Mouse (Mus musculus): Measurements from ENCODE around the gene D1Pas1. TPM values are rescaled to one million over a fixed set of nuclear protein-coding genes. Genes with fewer than 3 reads are reported as not detected.

The D1Pas1 gene
- polyA plus RNA-seq, 1 experiment = not detected

DNA sequence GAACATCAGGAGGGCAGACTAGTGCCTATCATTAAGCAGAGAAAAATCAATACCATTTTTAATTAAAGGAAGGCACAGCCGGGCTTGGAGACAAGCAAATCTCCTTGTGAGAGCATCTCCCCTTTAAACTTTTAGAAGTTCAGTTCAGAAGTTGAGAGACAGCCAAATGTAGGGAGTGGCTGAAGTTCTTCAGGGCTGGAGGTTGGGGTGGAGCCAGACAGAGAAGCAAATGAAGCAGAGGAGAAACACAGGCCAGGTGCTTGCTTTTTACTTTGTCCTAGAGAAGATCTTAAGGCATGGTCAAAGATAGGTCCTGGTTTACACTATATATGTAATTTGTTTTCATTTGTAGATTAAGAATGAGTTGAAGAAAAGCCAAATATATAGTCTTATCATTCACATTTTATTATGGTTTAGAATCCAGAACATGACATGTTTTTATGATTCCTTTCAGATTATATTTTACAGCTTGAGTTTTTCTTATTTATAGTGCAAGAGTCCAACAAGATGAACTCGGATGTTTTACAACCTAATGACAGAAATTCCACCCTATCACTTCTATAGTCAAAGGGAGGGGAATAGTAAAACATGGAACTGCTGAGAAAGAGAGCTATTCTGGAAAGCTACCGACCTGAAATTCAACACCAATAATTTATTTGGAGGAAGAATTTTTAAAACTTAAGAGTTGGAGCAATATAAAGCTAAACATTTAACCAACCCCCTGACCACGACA is 2.9 kb upstream of the D1Pas1 start:
- Histone ChIP-seq H3K4me1 (replicated peaks; ENCODE audit: control insufficient read depth, insufficient read depth, low read length) (no peaks in the 10 kb centered on the region), H3K27ac (ENCODE audit: control insufficient read depth, insufficient read depth, low read length) (no peak overlapping the region)
- TF ChIP-seq POLR2A (IDR thresholded peaks at IDR 0.05; ENCODE audit: control insufficient read depth, extremely low read depth, insufficient read depth, low read length, poor library complexity) = no peak
- TF ChIP-seq CTCF (IDR thresholded peaks at IDR 0.05; ENCODE audit: borderline replicate concordance, control insufficient read depth, extremely low read depth, insufficient read depth, low read length, poor library complexity) = no peak

DNA sequence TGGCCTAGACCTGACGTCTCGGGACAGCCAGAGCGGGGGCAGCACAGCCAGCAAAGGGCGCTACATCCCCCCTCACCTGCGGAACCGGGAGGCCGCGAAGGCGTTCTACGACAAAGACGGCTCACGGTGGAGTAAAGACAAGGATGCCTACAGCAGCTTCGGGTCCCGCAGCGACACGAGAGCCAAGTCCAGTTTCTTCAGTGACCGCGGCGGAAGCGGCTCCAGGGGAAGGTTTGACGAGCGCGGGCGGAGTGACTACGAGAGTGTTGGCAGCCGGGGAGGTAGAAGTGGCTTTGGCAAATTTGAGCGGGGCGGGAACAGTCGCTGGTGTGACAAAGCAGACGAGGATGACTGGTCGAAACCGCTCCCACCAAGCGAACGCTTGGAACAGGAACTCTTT is 710 bp downstream of the D1Pas1 start:
- DNase-seq = no peak
- 96% methylated on average over 34 of the region's 34 CpGs for WGBS
- Histone ChIP-seq H3K27me3 (ENCODE audit: control insufficient read depth, insufficient read depth, low read length) (no peaks in the 10 kb centered on the region), H3K4me1 (replicated peaks; ENCODE audit: control insufficient read depth, insufficient read depth, low read length) (no peaks in the 10 kb centered on the region), H3K27ac (ENCODE audit: control insufficient read depth, insufficient read depth, low read length) (no peak overlapping the region), H3K36me3 (ENCODE audit: control insufficient read depth, insufficient read depth, low read length) (no peaks in the 10 kb centered on the region), H3K4me3 (ENCODE audit: control insufficient read depth, insufficient read depth, low read length) (no peak overlapping the region)
- TF ChIP-seq POLR2A (IDR thresholded peaks at IDR 0.05; ENCODE audit: control insufficient read depth, extremely low read depth, insufficient read depth, low read length, poor library complexity) = no peak
- no peak for TF ChIP-seq CTCF (IDR thresholded peaks at IDR 0.05; ENCODE audit: borderline replicate concordance, control insufficient read depth, extremely low read depth, insufficient read depth, low read length, poor library complexity)

More for the DNA sequence above, 2.9 kb upstream of the D1Pas1 start:
- H3K36me3 ChIP-seq (ENCODE audit: control insufficient read depth, insufficient read depth, low read length) = no peaks in the 10 kb centered on the region
- 76% methylated on average over 4 of the region's 4 CpGs for WGBS
- no peak overlapping the region for H3K4me3 ChIP-seq (ENCODE audit: control insufficient read depth, insufficient read depth, low read length)
- DNase-seq = no peak
- no peaks in the 10 kb centered on the region for H3K27me3 ChIP-seq (ENCODE audit: control insufficient read depth, insufficient read depth, low read length)

DNA sequence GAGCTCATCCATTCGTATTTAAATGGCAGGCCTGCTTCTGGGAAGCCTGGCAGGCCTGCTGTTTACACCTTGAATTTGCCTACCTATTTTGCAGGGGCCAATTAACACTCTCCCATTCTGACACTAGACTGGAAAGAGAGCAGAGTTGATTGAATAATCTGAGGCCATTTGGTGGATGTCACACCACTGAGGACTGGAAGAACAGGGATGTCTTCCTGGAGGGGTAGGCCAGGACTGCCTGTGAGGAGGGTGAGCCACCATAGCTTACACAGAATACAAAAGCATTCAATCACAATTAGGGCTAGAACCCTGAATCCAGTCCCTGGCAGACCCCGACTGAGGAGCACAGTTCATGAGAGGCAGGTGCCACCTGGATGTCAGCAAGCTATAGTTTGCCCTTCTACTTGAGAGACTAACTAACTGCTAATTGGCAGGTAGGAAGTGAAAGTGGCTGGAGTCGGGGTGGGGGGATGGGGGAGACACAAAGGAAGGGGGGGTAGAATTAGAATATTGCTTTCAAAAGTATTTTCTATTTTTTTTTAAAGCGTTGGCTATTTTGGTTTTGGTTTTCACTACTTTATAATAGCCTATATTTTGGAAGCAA is 9.8 kb downstream of the D1Pas1 start:
- no peak overlapping the region for H3K27ac ChIP-seq (ENCODE audit: control insufficient read depth, insufficient read depth, low read length)
- DNase-seq = no peak
- no peaks in the 10 kb centered on the region for H3K36me3 ChIP-seq (ENCODE audit: control insufficient read depth, insufficient read depth, low read length)
- no peak overlapping the region for H3K4me3 ChIP-seq (ENCODE audit: control insufficient read depth, insufficient read depth, low read length)
- TF ChIP-seq POLR2A (IDR thresholded peaks at IDR 0.05; ENCODE audit: control insufficient read depth, extremely low read depth, insufficient read depth, low read length, poor library complexity) (no peak), CTCF (IDR thresholded peaks at IDR 0.05; ENCODE audit: borderline replicate concordance, control insufficient read depth, extremely low read depth, insufficient read depth, low read length, poor library complexity) (no peak)
- H3K27me3 ChIP-seq (ENCODE audit: control insufficient read depth, insufficient read depth, low read length) = no peaks in the 10 kb centered on the region
- 59% methylated on average over 4 of the region's 4 CpGs for WGBS
- no peaks in the 10 kb centered on the region for H3K4me1 ChIP-seq (replicated peaks; ENCODE audit: control insufficient read depth, insufficient read depth, low read length)

DNA sequence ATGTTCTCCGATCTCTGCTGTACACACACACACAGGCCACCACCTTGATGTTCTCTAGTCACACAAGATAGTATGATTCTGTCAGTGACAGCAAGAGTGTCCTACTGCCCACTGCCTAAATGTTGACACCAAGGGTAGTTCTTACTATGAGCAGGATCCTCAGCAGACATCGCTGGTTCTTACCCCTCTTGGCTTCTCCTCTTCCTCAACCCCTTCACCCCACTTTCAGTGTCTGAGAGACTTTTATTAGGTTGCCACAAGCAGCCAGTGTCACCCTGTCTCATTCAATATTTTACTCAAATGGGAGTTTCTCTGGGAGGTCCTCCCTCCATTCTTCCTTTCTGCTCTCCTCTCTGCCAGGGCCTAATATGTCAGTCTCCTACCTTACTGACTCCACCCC is 10.6 kb downstream of the D1Pas1 start:
- WGBS = 96% methylated on average over 2 of the region's 2 CpGs
- DNase-seq = no peak
- TF ChIP-seq POLR2A (IDR thresholded peaks at IDR 0.05; ENCODE audit: control insufficient read depth, extremely low read depth, insufficient read depth, low read length, poor library complexity) (no peak), CTCF (IDR thresholded peaks at IDR 0.05; ENCODE audit: borderline replicate concordance, control insufficient read depth, extremely low read depth, insufficient read depth, low read length, poor library complexity) (no peak)
- Histone ChIP-seq H3K27me3 (ENCODE audit: control insufficient read depth, insufficient read depth, low read length) (no peaks in the 10 kb centered on the region), H3K36me3 (ENCODE audit: control insufficient read depth, insufficient read depth, low read length) (no peaks in the 10 kb centered on the region), H3K27ac (ENCODE audit: control insufficient read depth, insufficient read depth, low read length) (no peak overlapping the region), H3K4me3 (ENCODE audit: control insufficient read depth, insufficient read depth, low read length) (no peak overlapping the region), H3K4me1 (replicated peaks; ENCODE audit: control insufficient read depth, insufficient read depth, low read length) (no peaks in the 10 kb centered on the region)

DNA sequence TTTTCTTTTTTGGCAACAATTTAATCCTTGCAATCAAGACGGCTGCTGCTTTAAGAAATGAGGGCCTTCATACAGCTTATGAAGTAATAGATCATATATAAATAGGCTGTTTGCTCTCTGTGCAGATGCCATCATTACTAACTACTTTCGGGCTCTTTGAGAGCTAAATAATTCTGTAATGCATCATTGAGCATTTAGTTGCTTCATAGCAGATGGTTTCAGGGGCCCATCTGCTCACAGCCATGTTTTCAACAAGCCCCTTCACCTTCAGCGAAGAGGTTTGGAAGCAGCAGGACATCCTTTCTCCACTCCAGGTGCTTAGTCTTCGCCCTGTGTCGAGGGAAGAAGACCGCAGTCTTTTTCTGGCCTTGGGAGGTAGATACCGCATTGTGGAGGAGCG is 12.2 kb downstream of the D1Pas1 start:
- Histone ChIP-seq H3K27me3 (ENCODE audit: control insufficient read depth, insufficient read depth, low read length) (no peaks in the 10 kb centered on the region), H3K4me3 (ENCODE audit: control insufficient read depth, insufficient read depth, low read length) (no peak overlapping the region), H3K36me3 (ENCODE audit: control insufficient read depth, insufficient read depth, low read length) (no peaks in the 10 kb centered on the region), H3K4me1 (replicated peaks; ENCODE audit: control insufficient read depth, insufficient read depth, low read length) (no peaks in the 10 kb centered on the region), H3K27ac (ENCODE audit: control insufficient read depth, insufficient read depth, low read length) (no peak overlapping the region)
- TF ChIP-seq CTCF (IDR thresholded peaks at IDR 0.05; ENCODE audit: borderline replicate concordance, control insufficient read depth, extremely low read depth, insufficient read depth, low read length, poor library complexity) = no peak
- no peak for TF ChIP-seq POLR2A (IDR thresholded peaks at IDR 0.05; ENCODE audit: control insufficient read depth, extremely low read depth, insufficient read depth, low read length, poor library complexity)
- no peak for DNase-seq
- 95% methylated on average over 8 of the region's 8 CpGs for WGBS

DNA sequence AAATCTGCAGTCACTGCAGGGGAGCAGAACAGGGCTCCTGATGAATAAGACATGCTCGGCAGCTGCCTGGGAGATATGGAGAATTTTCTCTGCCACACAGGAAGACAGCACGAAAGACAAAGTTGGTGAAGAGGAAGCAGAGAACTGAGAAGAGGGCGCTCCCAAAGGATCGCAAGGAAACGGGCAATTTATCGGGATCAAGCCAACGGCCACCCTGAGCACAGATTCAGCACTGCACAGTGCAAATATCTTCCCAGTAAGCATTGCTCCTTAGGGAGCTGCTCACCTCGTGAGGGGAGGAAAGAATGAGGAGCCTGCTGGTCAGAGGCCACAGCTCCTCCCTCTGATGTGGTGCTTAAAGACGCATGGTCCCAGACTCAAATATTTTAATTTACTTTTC is 13.3 kb downstream of the D1Pas1 start:
- Histone ChIP-seq H3K4me3 (ENCODE audit: control insufficient read depth, insufficient read depth, low read length) (no peak overlapping the region), H3K36me3 (ENCODE audit: control insufficient read depth, insufficient read depth, low read length) (no peaks in the 10 kb centered on the region), H3K4me1 (replicated peaks; ENCODE audit: control insufficient read depth, insufficient read depth, low read length) (no peaks in the 10 kb centered on the region), H3K27ac (ENCODE audit: control insufficient read depth, insufficient read depth, low read length) (no peak overlapping the region), H3K27me3 (ENCODE audit: control insufficient read depth, insufficient read depth, low read length) (no peaks in the 10 kb centered on the region)
- TF ChIP-seq CTCF (IDR thresholded peaks at IDR 0.05; ENCODE audit: borderline replicate concordance, control insufficient read depth, extremely low read depth, insufficient read depth, low read length, poor library complexity) = no peak
- no peak for TF ChIP-seq POLR2A (IDR thresholded peaks at IDR 0.05; ENCODE audit: control insufficient read depth, extremely low read depth, insufficient read depth, low read length, poor library complexity)
- no peak for DNase-seq
- 77% methylated on average over 9 of the region's 9 CpGs for WGBS

Data from thymus, adult 2 months (tissue).